Mouse (Mus musculus) hindbrain, postnatal 0 days (tissue): ENCODE results near the gene Erc2. TPM values are rescaled to one million over a fixed set of nuclear protein-coding genes. Genes with fewer than 3 reads are reported as not detected.

Source experiments
- ATAC-seq: fragments of 200-750 bp; cut with Nextera tagmentation; 2 replicates; pipeline ENCODE4 v1.8.0; 2017; ENCODE audit warnings: mild to moderate bottlenecking, moderate TSS enrichment, moderate library complexity
- DNase-seq: peaks from one replicate; pipeline ENCODE4 v3.0.0-alpha.2; 2015; ENCODE audit warnings: low spot score
- H3K27ac ChIP-seq: fragments of 300-500 bp; sonication (generic); 2 replicates; pipeline ENCODE4 v1.5.1; 2014; ENCODE audit warnings: mild to moderate bottlenecking
- H3K27me3 ChIP-seq: fragments of 300-500 bp; sonication (generic); 2 replicates; pipeline ENCODE4 v1.6.1; 2014; ENCODE audit warnings: low read length, mixed read lengths; ENCODE audit not compliant: insufficient read depth
- H3K36me3 ChIP-seq: fragments of 300-500 bp; sonication (generic); 2 replicates; pipeline ENCODE4 v1.6.1; 2014; ENCODE audit warnings: low read length, mixed read lengths; ENCODE audit not compliant: insufficient read depth
- H3K4me1 ChIP-seq: fragments of 300-500 bp; sonication (generic); 2 replicates; pipeline ENCODE4 v1.6.1; 2014; ENCODE audit warnings: antibody characterized with exemption, low read length, mixed read lengths; ENCODE audit not compliant: insufficient read depth
- H3K4me2 ChIP-seq: fragments of 300-500 bp; sonication (generic); 2 replicates; pipeline ENCODE4 v1.6.1; 2014; ENCODE audit warnings: low read depth, mild to moderate bottlenecking, low read length, moderate library complexity, mixed read lengths
- H3K4me3 ChIP-seq: fragments of 300-500 bp; sonication (generic); 2 replicates; pipeline ENCODE4 v1.5.1; 2014; ENCODE audit warnings: low read length
- H3K9ac ChIP-seq: fragments of 300-500 bp; sonication (generic); replicated peaks from 2 replicates; pipeline ENCODE4 v1.6.1; 2014; ENCODE audit warnings: mild to moderate bottlenecking, low read length, moderate library complexity, mixed read lengths
- H3K9me3 ChIP-seq: fragments of 300-500 bp; sonication (generic); 2 replicates; pipeline ENCODE4 v1.6.1; 2016; ENCODE audit warnings: low read length, mixed read lengths
- CTCF ChIP-seq: IDR thresholded peaks from 2 replicates; pipeline ENCODE4 v1.5.1; 2016; ENCODE audit warnings: antibody characterized with exemption, control low read depth, low read depth
- WGBS: fragments of 180-500 bp; shearing (Covaris S2); extraction: QIAGEN DNeasy Blood & Tissue Kit; methylation state at CpG from one replicate; pipeline ENCODE4 v1.1.7; 2014; 5-methylcytosine and 5-hydroxymethylcytosine counted together
- polyA plus RNA-seq: library from polyadenylated mRNA; unstranded; fragments of >200 nt; fragmentation: Nextera tagmentation; extraction: Ambion mirVana; gene quantifications from 2 replicates; pipeline ENCODE4 v1.2.1, GENCODE M21; 2015
- total RNA-seq: library from RNA; depleted of rRNA; stranded (reverse); fragments of >200 nt; gene quantifications from 2 replicates; pipeline ENCODE4 v1.2.3, GENCODE M21; 2014

Gene Erc2
- total and polyA plus RNA-seq, 2 experiments from 2014 or later, result 71.0 to 104 TPM

GRCm38 (mm10) chr14:28512805-28513590 lies 890.8 kb downstream of the Erc2 start:
- 74% methylated on average over 5 of the region's 5 CpGs for WGBS
- Histone ChIP-seq H3K4me1 (peaks cover 4% of the 10 kb centered on the region; the same call in 1 of the 2 replicates), H3K9me3 (no peaks in the 10 kb centered on the region), H3K9ac (no peak overlapping the region), H3K36me3 (no peaks in the 10 kb centered on the region; the same call in 1 of the 2 replicates), H3K4me3 (no peak overlapping the region), H3K27ac (no peak overlapping the region), H3K4me2 (peak overlapping the region; percentile 84), H3K27me3 (peaks cover 3% of the 10 kb centered on the region; the same call in 1 of the 2 replicates)
- DNase-seq, result no peak
- TF ChIP-seq CTCF, result no peak
- ATAC-seq, result no peak

GRCm38 (mm10) chr14:28514171-28514570 lies 891.9 kb downstream of the Erc2 start:
- Histone ChIP-seq H3K36me3 (no peaks in the 10 kb centered on the region; the same call in 1 of the 2 replicates), H3K4me1 (0 out of 2 replicates have a peak, but pooled peaks cover 4% of the 10 kb centered on the region), H3K9me3 (no peaks in the 10 kb centered on the region), H3K27me3 (peaks cover 3% of the 10 kb centered on the region; the same call in 1 of the 2 replicates), H3K4me3 (peak overlapping the region; percentile 8; the same call in 1 of the 2 replicates), H3K27ac (no peak overlapping the region), H3K9ac (no peak overlapping the region), H3K4me2 (peak overlapping the region; percentile 25; the same call in 1 of the 2 replicates)
- DNase-seq (no peak), ATAC-seq (no peak)
- TF ChIP-seq CTCF, result no peak
- 40% methylated on average over 2 of the region's 2 CpGs for WGBS

- Histone ChIP-seq H3K4me2 (0 out of 2 replicates have a peak overlapping the region, but pooled peaks have one; percentile 25), H3K4me3 (no peak overlapping the region), H3K9ac (no peak overlapping the region), H3K27ac (no peak overlapping the region), H3K36me3 (no peaks in the 10 kb centered on the region; the same call in 1 of the 2 replicates), H3K4me1 (no peaks in the 10 kb centered on the region), H3K9me3 (no peaks in the 10 kb centered on the region), H3K27me3 (peaks cover 3% of the 10 kb centered on the region; the same call in 1 of the 2 replicates)
- ATAC-seq, result no peak
- WGBS, result 50% methylated on average over 6 of the region's 6 CpGs
- no peak for TF ChIP-seq CTCF
- DNase-seq, result no peak
These were observed 893.1 kb downstream of the Erc2 start for GRCm38 (mm10) chr14:28515331-28515730.

GRCm38 (mm10) chr14:28517631-28518560 lies 895.7 kb downstream of the Erc2 start:
- 69% methylated on average over 39 of the region's 39 CpGs for WGBS

GRCm38 (mm10) chr14:28521106-28521505 lies 898.9 kb downstream of the Erc2 start:
- no peaks in the 10 kb centered on the region; the same call in 1 of the 2 replicates for H3K36me3 ChIP-seq
- H3K4me1 ChIP-seq, result no peaks in the 10 kb centered on the region
- H3K4me3 ChIP-seq, result no peak overlapping the region
- WGBS, result 88% methylated on average over 1 of the region's 1 CpGs
- no peak for TF ChIP-seq CTCF
- no peak overlapping the region for H3K4me2 ChIP-seq
- no peak overlapping the region for H3K9ac ChIP-seq
- ATAC-seq (no peak), DNase-seq (no peak)
- no peak overlapping the region for H3K27ac ChIP-seq
- no peaks in the 10 kb centered on the region for H3K9me3 ChIP-seq
- H3K27me3 ChIP-seq, result no peaks in the 10 kb centered on the region

More at GRCm38 (mm10) chr14:28517631-28518560, 895.7 kb downstream of the Erc2 start:
- TF ChIP-seq CTCF, result no peak
- Histone ChIP-seq H3K4me2 (no peak overlapping the region), H3K4me1 (no peaks in the 10 kb centered on the region), H3K27me3 (no peaks in the 10 kb centered on the region), H3K27ac (no peak overlapping the region), H3K9ac (no peak overlapping the region), H3K36me3 (no peaks in the 10 kb centered on the region; the same call in 1 of the 2 replicates), H3K4me3 (no peak overlapping the region), H3K9me3 (no peaks in the 10 kb centered on the region)
- ATAC-seq (no peak), DNase-seq (no peak)

GRCm38 (mm10) chr14:28522611-28523010 lies 900.4 kb downstream of the Erc2 start:
- Histone ChIP-seq H3K27me3 (no peaks in the 10 kb centered on the region), H3K4me1 (no peaks in the 10 kb centered on the region), H3K9ac (no peak overlapping the region), H3K4me2 (no peak overlapping the region), H3K4me3 (no peak overlapping the region), H3K9me3 (no peaks in the 10 kb centered on the region), H3K36me3 (no peaks in the 10 kb centered on the region; the same call in 1 of the 2 replicates), H3K27ac (no peak overlapping the region)
- DNase-seq (no peak), ATAC-seq (no peak)
- TF ChIP-seq CTCF, result no peak
- 78% methylated on average over 21 of the region's 21 CpGs for WGBS
